Mouse (Mus musculus): Measurements from ENCODE around the gene Pcnp. TPM values are rescaled to one million over a fixed set of nuclear protein-coding genes. Genes with fewer than 3 reads are reported as not detected.
"Not testable (repeated sequence)": the region's sequence is repeated elsewhere in the genome, so short reads cannot be mapped to it uniquely, and the experiment has no call there.

Pcnp gene
- polyA plus RNA-seq, 1 experiment from 2014 or later, result 151 TPM

DNA sequence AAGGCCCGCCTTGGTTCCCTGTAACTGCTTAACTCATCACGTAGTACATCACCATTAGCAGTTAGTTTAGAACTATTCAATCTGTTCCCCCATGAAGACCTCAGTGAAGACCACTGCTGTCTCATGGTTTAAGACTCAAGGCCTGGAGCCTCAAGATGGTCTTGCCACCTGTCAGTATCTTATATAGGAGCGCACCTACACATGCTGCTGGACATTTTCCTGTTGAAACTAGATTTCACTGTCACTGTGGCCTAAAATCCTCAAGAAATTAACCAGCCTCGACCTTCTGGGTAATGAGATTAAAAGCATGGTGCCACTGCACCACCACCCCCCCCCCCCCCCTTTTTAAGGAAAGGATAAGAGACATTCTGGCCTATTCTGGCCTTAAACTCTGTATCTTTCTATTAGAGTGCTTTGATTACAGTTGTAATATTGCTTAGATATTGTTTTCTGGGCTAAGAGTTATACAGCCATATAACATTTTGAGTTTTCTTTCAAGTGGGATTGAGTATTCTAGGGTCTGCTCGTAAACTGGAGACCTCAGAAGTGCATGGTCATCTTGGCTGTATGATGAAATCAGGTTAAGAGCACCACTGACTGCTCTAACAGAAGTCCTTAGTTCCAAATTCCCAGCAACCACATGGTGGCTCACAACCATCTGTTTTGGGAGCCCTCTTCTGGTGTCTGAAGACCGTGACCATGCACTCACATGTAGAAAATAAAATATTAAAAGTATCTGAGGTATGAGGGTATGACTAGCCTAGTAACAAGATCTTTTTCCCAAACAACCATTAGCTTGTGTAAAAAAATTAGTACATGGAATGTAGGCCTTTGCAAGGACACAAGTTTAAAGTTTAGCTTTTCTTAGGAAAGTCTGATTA, 57.6 kb downstream of the Pcnp start:
- Histone ChIP-seq H3K27ac (replicated peaks in 1 of 2; ENCODE audit: control insufficient read depth in 1 of 2, insufficient read depth in 1 of 2, low read depth in 2 of 2, low read length in 2 of 2) (no peak overlapping the region), H3K27me3 (ENCODE audit: control insufficient read depth, insufficient read depth, low read length) (no peaks in the 10 kb centered on the region), H3K36me3 (ENCODE audit: control insufficient read depth, insufficient read depth, low read length) (peaks cover 55% of the 10 kb centered on the region), H3K4me2 (ENCODE audit: low read length) (no peak overlapping the region), H3K4me1 (ENCODE audit: control insufficient read depth in 2 of 2, insufficient read depth in 2 of 2, low read length in 2 of 2) (peaks cover 0 to 24% of the 10 kb centered on the region in 2 experiments; a peak in 3 of 4 replicates), H3K9ac (ENCODE audit: low read length) (no peak overlapping the region), H3K4me3 (ENCODE audit: control insufficient read depth in 1 of 2, insufficient read depth in 1 of 2, low read depth in 1 of 2, low read length in 2 of 2) (no peak overlapping the region), H3K9me3 (ENCODE audit: control insufficient read depth, low read length) (no peaks in the 10 kb centered on the region)
- 76% methylated on average over 6 of the region's 6 CpGs for WGBS
- ATAC-seq (ENCODE audit: insufficient number of reproducible peaks, insufficient read depth, low FRiP score, low read depth), result no peak

- no peak for ATAC-seq (ENCODE audit: insufficient number of reproducible peaks, insufficient read depth, low FRiP score, low read depth)
- WGBS, result 86% methylated on average over 5 of the region's 5 CpGs
- Histone ChIP-seq H3K9ac (ENCODE audit: low read length) (no peak overlapping the region), H3K36me3 (ENCODE audit: control insufficient read depth, insufficient read depth, low read length) (peaks cover 55% of the 10 kb centered on the region), H3K27ac (replicated peaks in 1 of 2; ENCODE audit: control insufficient read depth in 1 of 2, insufficient read depth in 1 of 2, low read depth in 2 of 2, low read length in 2 of 2) (no peak overlapping the region), H3K27me3 (ENCODE audit: control insufficient read depth, insufficient read depth, low read length) (no peaks in the 10 kb centered on the region), H3K9me3 (ENCODE audit: control insufficient read depth, low read length) (no peaks in the 10 kb centered on the region), H3K4me1 (ENCODE audit: control insufficient read depth in 2 of 2, insufficient read depth in 2 of 2, low read length in 2 of 2) (peaks cover 0 to 18% of the 10 kb centered on the region in 2 experiments; a peak in 3 of 4 replicates), H3K4me3 (ENCODE audit: control insufficient read depth in 1 of 2, insufficient read depth in 1 of 2, low read depth in 1 of 2, low read length in 2 of 2) (no peak overlapping the region), H3K4me2 (ENCODE audit: low read length) (no peak overlapping the region)
These were observed 59.1 kb downstream of the Pcnp start for GRCm38 (mm10) chr16:55970416-55970815.

- Histone ChIP-seq H3K27me3 (ENCODE audit: control insufficient read depth, insufficient read depth, low read length) (no peaks in the 10 kb centered on the region), H3K36me3 (ENCODE audit: control insufficient read depth, insufficient read depth, low read length) (peaks cover 55% of the 10 kb centered on the region), H3K9ac (ENCODE audit: low read length) (no peak overlapping the region), H3K4me2 (ENCODE audit: low read length) (no peak overlapping the region), H3K27ac (replicated peaks in 1 of 2; ENCODE audit: control insufficient read depth in 1 of 2, insufficient read depth in 1 of 2, low read depth in 2 of 2, low read length in 2 of 2) (no peak overlapping the region), H3K9me3 (ENCODE audit: control insufficient read depth, low read length) (no peaks in the 10 kb centered on the region), H3K4me3 (ENCODE audit: control insufficient read depth in 1 of 2, insufficient read depth in 1 of 2, low read depth in 1 of 2, low read length in 2 of 2) (no peak overlapping the region), H3K4me1 (ENCODE audit: control insufficient read depth in 2 of 2, insufficient read depth in 2 of 2, low read length in 2 of 2) (peaks cover 0 to 14% of the 10 kb centered on the region in 2 experiments; a peak in 3 of 4 replicates)
- 87% methylated on average over 3 of the region's 3 CpGs for WGBS
- no peak for ATAC-seq (ENCODE audit: insufficient number of reproducible peaks, insufficient read depth, low FRiP score, low read depth)
These were observed 60.4 kb downstream of the Pcnp start for GRCm38 (mm10) chr16:55969147-55969546.

GRCm38 (mm10) chr16:55967221-55967620, 62.3 kb downstream of the Pcnp start:
- peaks cover 47% of the 10 kb centered on the region for H3K36me3 ChIP-seq (ENCODE audit: control insufficient read depth, insufficient read depth, low read length)
- no peak for ATAC-seq (ENCODE audit: insufficient number of reproducible peaks, insufficient read depth, low FRiP score, low read depth)
- H3K9ac ChIP-seq (ENCODE audit: low read length), result peak overlapping the region; percentile 97
- no peaks in the 10 kb centered on the region for H3K9me3 ChIP-seq (ENCODE audit: control insufficient read depth, low read length)
- H3K4me2 ChIP-seq (ENCODE audit: low read length), result peak overlapping the region; percentile 86
- no peak overlapping the region for H3K27ac ChIP-seq (replicated peaks in 1 of 2; ENCODE audit: control insufficient read depth in 1 of 2, insufficient read depth in 1 of 2, low read depth in 2 of 2, low read length in 2 of 2)
- WGBS, result 14% methylated on average over 1 of the region's 1 CpGs
- H3K4me3 ChIP-seq (ENCODE audit: control insufficient read depth in 1 of 2, insufficient read depth in 1 of 2, low read depth in 1 of 2, low read length in 2 of 2), result peak overlapping the region; percentile 89 to 91; a peak in 3 of 4 replicates
- peaks cover 0 to 8% of the 10 kb centered on the region in 2 experiments; a peak in 3 of 4 replicates for H3K4me1 ChIP-seq (ENCODE audit: control insufficient read depth in 2 of 2, insufficient read depth in 2 of 2, low read length in 2 of 2)
- no peaks in the 10 kb centered on the region for H3K27me3 ChIP-seq (ENCODE audit: control insufficient read depth, insufficient read depth, low read length)

DNA sequence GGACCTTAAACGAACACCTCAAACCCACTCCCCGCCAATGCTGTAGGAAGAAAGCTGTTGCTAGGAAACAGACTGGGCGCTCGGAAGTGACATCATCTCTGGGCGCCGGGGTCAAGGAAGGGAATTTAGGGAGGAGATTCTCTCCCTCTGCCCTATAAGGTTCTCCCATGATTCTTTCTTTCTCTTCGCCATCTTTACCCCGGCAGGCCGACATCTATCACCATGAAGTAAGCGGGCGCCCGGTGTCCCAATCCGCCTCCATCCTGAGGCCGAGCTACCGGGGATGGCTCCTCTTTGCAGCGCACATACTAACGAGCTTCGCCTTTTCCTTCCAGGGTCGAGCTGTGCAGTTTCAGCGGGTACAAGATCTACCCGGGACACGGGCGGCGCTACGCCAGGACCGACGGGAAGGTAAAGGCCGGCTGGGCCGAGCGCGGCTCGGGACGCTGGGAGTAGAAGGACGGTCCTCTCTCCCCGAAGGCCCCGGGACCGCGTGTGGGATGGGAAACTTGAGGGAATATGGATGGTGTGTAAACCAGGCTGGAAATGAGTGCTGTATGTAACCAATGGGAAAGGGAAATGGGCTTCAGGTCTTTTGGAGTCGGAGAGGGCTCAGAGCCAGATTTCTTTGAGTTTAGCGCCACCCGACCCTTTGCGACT, 63.2 kb downstream of the Pcnp start, which contains the start of gene Rpl24:
TSS of gene Rpl24 (plus strand) at position 64 of the 660 bp plus-strand sequence.
- ATAC-seq (ENCODE audit: insufficient number of reproducible peaks, insufficient read depth, low FRiP score, low read depth), result peak; percentile 86
- Histone ChIP-seq H3K27ac (replicated peaks in 1 of 2; ENCODE audit: control insufficient read depth in 1 of 2, insufficient read depth in 1 of 2, low read depth in 2 of 2, low read length in 2 of 2) (peak within 1 kb of the TSS; percentile 88), H3K9ac (ENCODE audit: low read length) (peak within 1 kb of the TSS; percentile 97), H3K36me3 (ENCODE audit: control insufficient read depth, insufficient read depth, low read length) (peaks cover 38% of the 10 kb centered on the region), H3K4me1 (ENCODE audit: control insufficient read depth in 2 of 2, insufficient read depth in 2 of 2, low read length in 2 of 2) (peaks cover 0 to 8% of the 10 kb centered on the region in 2 experiments; a peak in 3 of 4 replicates), H3K4me2 (ENCODE audit: low read length) (peak within 1 kb of the TSS; percentile 86), H3K4me3 (ENCODE audit: control insufficient read depth in 1 of 2, insufficient read depth in 1 of 2, low read depth in 1 of 2, low read length in 2 of 2) (peak within 1 kb of the TSS; percentile 89 to 91), H3K27me3 (ENCODE audit: control insufficient read depth, insufficient read depth, low read length) (no peaks in the 10 kb centered on the region), H3K9me3 (ENCODE audit: control insufficient read depth, low read length) (no peaks in the 10 kb centered on the region)
- WGBS, result under 1% methylated on average over 42 of the region's 42 CpGs

DNA sequence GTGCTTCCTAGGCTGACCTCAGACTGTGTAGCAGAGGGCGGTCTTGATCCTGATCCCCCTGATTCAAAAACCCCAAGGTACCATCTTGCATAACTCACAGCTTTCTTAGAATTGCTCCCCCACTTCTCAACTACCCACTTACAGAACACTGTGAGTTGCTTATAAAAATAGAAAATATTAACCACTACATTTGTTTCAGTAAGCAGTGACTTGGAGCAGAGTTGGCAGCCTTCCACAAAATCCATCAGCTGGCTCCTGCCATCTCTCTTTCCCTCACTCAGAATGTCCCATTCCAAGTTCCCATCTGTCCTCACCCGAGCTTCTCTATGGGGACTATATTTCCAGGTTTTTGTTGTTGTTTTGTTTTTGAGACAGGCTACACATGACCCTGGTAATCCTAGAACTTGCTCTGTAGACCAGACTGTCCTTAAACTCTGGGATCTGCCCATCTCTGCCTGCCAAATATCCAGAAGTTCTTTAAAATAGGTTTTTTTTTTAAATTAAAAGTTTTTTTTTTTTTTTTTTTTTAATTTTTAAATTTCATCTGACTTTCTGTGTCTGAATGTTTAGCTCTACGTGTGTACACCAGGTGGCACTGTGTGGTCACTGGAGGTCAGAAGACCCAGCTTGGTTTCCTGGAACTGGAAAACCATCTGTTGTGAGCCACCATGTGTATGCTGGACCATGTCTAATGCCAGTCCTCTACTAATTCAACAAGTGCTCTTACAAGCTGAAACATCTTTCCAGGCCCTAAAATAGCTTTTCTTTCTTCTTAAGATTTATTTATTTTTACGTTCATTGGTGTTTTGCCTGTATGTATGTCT, 65.2 kb downstream of the Pcnp start:
- Histone ChIP-seq H3K9ac (ENCODE audit: low read length) (no peak overlapping the region), H3K4me1 (ENCODE audit: control insufficient read depth in 2 of 2, insufficient read depth in 2 of 2, low read length in 2 of 2) (peaks cover 0 to 8% of the 10 kb centered on the region in 2 experiments; a peak in 3 of 4 replicates), H3K9me3 (ENCODE audit: control insufficient read depth, low read length) (no peaks in the 10 kb centered on the region), H3K27ac (replicated peaks in 1 of 2; ENCODE audit: control insufficient read depth in 1 of 2, insufficient read depth in 1 of 2, low read depth in 2 of 2, low read length in 2 of 2) (no peak overlapping the region), H3K27me3 (ENCODE audit: control insufficient read depth, insufficient read depth, low read length) (no peaks in the 10 kb centered on the region), H3K4me3 (ENCODE audit: control insufficient read depth in 1 of 2, insufficient read depth in 1 of 2, low read depth in 1 of 2, low read length in 2 of 2) (no peak overlapping the region), H3K36me3 (ENCODE audit: control insufficient read depth, insufficient read depth, low read length) (peaks cover 18% of the 10 kb centered on the region), H3K4me2 (ENCODE audit: low read length) (no peak overlapping the region)
- 52% methylated on average over 4 of the region's 4 CpGs for WGBS
- ATAC-seq (ENCODE audit: insufficient number of reproducible peaks, insufficient read depth, low FRiP score, low read depth), result no peak

GRCm38 (mm10) chr16:55963068-55963467, 66.5 kb downstream of the Pcnp start:
- not testable (repeated sequence) for H3K27me3 ChIP-seq (ENCODE audit: control insufficient read depth, insufficient read depth, low read length); H3K9me3 ChIP-seq (ENCODE audit: control insufficient read depth, low read length); H3K27ac ChIP-seq (replicated peaks in 1 of 2; ENCODE audit: control insufficient read depth in 1 of 2, insufficient read depth in 1 of 2, low read depth in 2 of 2, low read length in 2 of 2); H3K4me2 ChIP-seq (ENCODE audit: low read length); H3K9ac ChIP-seq (ENCODE audit: low read length); H3K36me3 ChIP-seq (ENCODE audit: control insufficient read depth, insufficient read depth, low read length); H3K4me1 ChIP-seq (ENCODE audit: control insufficient read depth in 2 of 2, insufficient read depth in 2 of 2, low read length in 2 of 2); H3K4me3 ChIP-seq (ENCODE audit: control insufficient read depth in 1 of 2, insufficient read depth in 1 of 2, low read depth in 1 of 2, low read length in 2 of 2); ATAC-seq (ENCODE audit: insufficient number of reproducible peaks, insufficient read depth, low FRiP score, low read depth)
- WGBS, result 88% methylated on average over 6 of the region's 11 CpGs
